In the genomic region with DNA sequence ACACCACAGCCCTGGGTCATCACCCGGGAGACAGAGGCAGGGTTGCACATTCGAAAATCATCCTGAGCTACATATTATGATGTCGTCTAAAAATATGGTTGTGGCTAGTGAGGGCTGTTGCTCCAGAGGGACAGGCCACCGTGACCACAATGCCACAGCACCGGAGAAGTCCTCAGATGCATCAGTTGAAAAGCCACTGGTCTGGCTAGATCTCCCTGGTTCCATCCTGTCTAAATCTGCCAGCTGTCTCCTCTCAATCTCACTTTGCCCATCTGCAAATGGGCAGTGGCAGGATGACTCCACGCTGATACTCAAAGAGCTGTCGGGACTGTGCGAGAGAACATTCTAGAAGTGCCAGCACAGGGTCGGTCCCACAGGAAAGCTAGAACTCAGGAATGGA, we compare ENCODE assay signal across 9 mouse cellular contexts. TPM values are rescaled to one million over a fixed set of nuclear protein-coding genes. Genes with fewer than 3 reads are reported as not detected.
A peak's percentile ranks its signal among the peaks of the same experiment; 100 is the strongest.
DNase-seq lines count a peak whose midpoint lies in the region; ATAC-seq lines count a peak whose summit lies in the region.
"Had no signal": no experiment of that assay in that cellular context is flagged by ENCODE, and none has a peak within 500 bp of the region (broad histone marks: within the 10 kb centered on the region; RNA-seq: fewer than 3 reads in every experiment).

No protein-coding gene starts in this region.

- H3K9me3 ChIP-seq in kidney, embryonic 15.5 days (replicated peaks), result no peaks in the 10 kb centered on the region
- no peaks in the 10 kb centered on the region for H3K9me3 ChIP-seq in embryonic facial prominence, embryonic 12.5 days
- no peaks in the 10 kb centered on the region for H3K9me3 ChIP-seq in limb, embryonic 15.5 days

- 66% methylated on average over 9 of the region's 9 CpGs for WGBS in kidney, embryonic 15.5 days
- 59% methylated on average over 9 of the region's 9 CpGs for WGBS in embryonic facial prominence, embryonic 12.5 days
- WGBS in limb, embryonic 15.5 days, result 32% methylated on average over 9 of the region's 9 CpGs

- peak overlapping the region; percentile 55 for H3K4me2 ChIP-seq in kidney, embryonic 15.5 days
- peak overlapping the region; percentile 75 for H3K4me2 ChIP-seq in embryonic facial prominence, embryonic 12.5 days (replicated peaks)
- H3K4me2 ChIP-seq in limb, embryonic 15.5 days, result peak overlapping the region; percentile 61

- no peak for ATAC-seq in kidney, embryonic 15.5 days (replicated peaks; ENCODE audit: low FRiP score)
- no peak for ATAC-seq in embryonic facial prominence, embryonic 12.5 days (ENCODE audit: insufficient number of reproducible peaks, insufficient read depth, low FRiP score, low TSS enrichment)
- no peak for ATAC-seq in limb, embryonic 15.5 days (ENCODE audit: insufficient number of reproducible peaks, low FRiP score, low TSS enrichment, low read depth)

- no peak overlapping the region for H3K9ac ChIP-seq in kidney, embryonic 15.5 days
- peak overlapping the region; percentile 34; the same call in 1 of the 2 replicates for H3K9ac ChIP-seq in embryonic facial prominence, embryonic 12.5 days
- H3K9ac ChIP-seq in limb, embryonic 15.5 days, result no peak overlapping the region

- H3K4me1 ChIP-seq in kidney, embryonic 15.5 days, result peaks cover 55% of the 10 kb centered on the region
- no peaks in the 10 kb centered on the region for H3K4me1 ChIP-seq in brown adipose tissue, adult 24 weeks (ENCODE audit: control insufficient read depth, insufficient read depth, insufficient read length, low read length)
- H3K4me1 ChIP-seq in embryonic facial prominence, embryonic 12.5 days, result peaks cover 44% of the 10 kb centered on the region
- H3K4me1 ChIP-seq in limb, embryonic 15.5 days, result peaks cover 70% of the 10 kb centered on the region

- no peak overlapping the region for H3K27ac ChIP-seq in kidney, embryonic 15.5 days
- no peak overlapping the region for H3K27ac ChIP-seq in brown adipose tissue, adult 24 weeks (replicated peaks; ENCODE audit: low read depth, low read length)
- peak overlapping the region; percentile 91 for H3K27ac ChIP-seq in embryonic facial prominence, embryonic 12.5 days
- H3K27ac ChIP-seq in limb, embryonic 15.5 days, result peak overlapping the region; percentile 92

- H3K4me3 ChIP-seq in kidney, embryonic 15.5 days (replicated peaks), result peak overlapping the region; percentile 48; the same call in 1 of the 2 replicates
- H3K4me3 ChIP-seq in brown adipose tissue, adult 24 weeks (ENCODE audit: insufficient read depth, low read depth, low read length), result peak overlapping the region; percentile 16; the same call in 1 of the 2 replicates
- peak overlapping the region; percentile 59 for H3K4me3 ChIP-seq in embryonic facial prominence, embryonic 12.5 days
- peak overlapping the region; percentile 56 for H3K4me3 ChIP-seq in limb, embryonic 15.5 days

- H3K27me3 ChIP-seq in kidney, embryonic 15.5 days, result peaks cover 4% of the 10 kb centered on the region; the same call in 1 of the 2 replicates
- no peaks in the 10 kb centered on the region for H3K27me3 ChIP-seq in embryonic facial prominence, embryonic 12.5 days
- no peaks in the 10 kb centered on the region for H3K27me3 ChIP-seq in limb, embryonic 15.5 days

- no peak for DNase-seq in kidney, postnatal 4 days
- no peak for DNase-seq in adrenal gland, adult 2 months
- no peak for DNase-seq in testis, postnatal 10 days (ENCODE audit: low spot score)
- DNase-seq: kidney, postnatal 36 days; right cerebral cortex, postnatal 14 days had no signal

- H3K36me3 ChIP-seq in kidney, embryonic 15.5 days, result peaks cover 5% of the 10 kb centered on the region; the same call in 1 of the 2 replicates
- peaks cover 22% of the 10 kb centered on the region for H3K36me3 ChIP-seq in embryonic facial prominence, embryonic 12.5 days
- peaks cover 22% of the 10 kb centered on the region for H3K36me3 ChIP-seq in limb, embryonic 15.5 days

RNA-seq across cellular contexts. Expression of a gene that starts 1.8 kb away (rescaled TPM):
- polyA plus RNA-seq in kidney, embryonic 15.5 days (2015; fragmentation: Nextera tagmentation; extraction: Ambion mirVana), result 50.4 and 52.1 TPM in 2 replicates
- 0.83 and 1.5 TPM in 2 replicates for polyA plus RNA-seq in brown adipose tissue, adult 24 weeks (2012; ENCODE audit: insufficient read depth, insufficient read length, missing spikeins)
- polyA plus RNA-seq in embryonic facial prominence, embryonic 12.5 days (2016; fragmentation: Nextera tagmentation; extraction: Ambion mirVana), result 116 and 118 TPM in 2 replicates
- 202 and 204 TPM in 2 replicates for polyA plus RNA-seq in limb, embryonic 15.5 days (2015; fragmentation: Nextera tagmentation; extraction: Ambion mirVana)
- 10 to 100 TPM; 10.1 to 19.8 TPM for total RNA-seq in adrenal gland, adult 2 months (2021)
- polyA plus RNA-seq in adrenal gland, adult 2 months (2012; rRNA removed), result 20.1 and 21.1 TPM in 2 replicates

RNA-seq across cellular contexts. Expression of a gene that starts 26.0 kb away (rescaled TPM):
- polyA plus RNA-seq in kidney, embryonic 15.5 days (2015; fragmentation: Nextera tagmentation; extraction: Ambion mirVana), result 104 and 112 TPM in 2 replicates
- polyA plus RNA-seq in brown adipose tissue, adult 24 weeks (2012; ENCODE audit: insufficient read depth, insufficient read length, missing spikeins), result 426 and 447 TPM in 2 replicates
- 109 and 111 TPM in 2 replicates for polyA plus RNA-seq in embryonic facial prominence, embryonic 12.5 days (2016; fragmentation: Nextera tagmentation; extraction: Ambion mirVana)
- polyA plus RNA-seq in limb, embryonic 15.5 days (2015; fragmentation: Nextera tagmentation; extraction: Ambion mirVana), result 91.0 and 99.0 TPM in 2 replicates
- 100 to 1,000 TPM; 657 to 936 TPM for total RNA-seq in adrenal gland, adult 2 months (2021)
- polyA plus RNA-seq in adrenal gland, adult 2 months (2012; rRNA removed), result 305 and 399 TPM in 2 replicates

RNA-seq across cellular contexts. Expression of a gene that starts 26.2 kb away (rescaled TPM):
- polyA plus RNA-seq in kidney, embryonic 15.5 days (2015; fragmentation: Nextera tagmentation; extraction: Ambion mirVana), result 57.6 and 59.2 TPM in 2 replicates
- 5.9 and 11.4 TPM in 2 replicates for polyA plus RNA-seq in brown adipose tissue, adult 24 weeks (2012; ENCODE audit: insufficient read depth, insufficient read length, missing spikeins)
- 87.8 and 88.3 TPM in 2 replicates for polyA plus RNA-seq in embryonic facial prominence, embryonic 12.5 days (2016; fragmentation: Nextera tagmentation; extraction: Ambion mirVana)
- 38.4 and 45.9 TPM in 2 replicates for polyA plus RNA-seq in limb, embryonic 15.5 days (2015; fragmentation: Nextera tagmentation; extraction: Ambion mirVana)
- total RNA-seq in adrenal gland, adult 2 months (2021), result 10 to 100 TPM; 26.3 to 29.8 TPM
- polyA plus RNA-seq in adrenal gland, adult 2 months (2012; rRNA removed), result 12.7 and 16.2 TPM in 2 replicates

RNA-seq across cellular contexts. Expression of a gene that starts 33.9 kb away (rescaled TPM):
- 1.5 and 2.2 TPM in 2 replicates for polyA plus RNA-seq in kidney, embryonic 15.5 days (2015; fragmentation: Nextera tagmentation; extraction: Ambion mirVana)
- polyA plus RNA-seq in brown adipose tissue, adult 24 weeks (2012; ENCODE audit: insufficient read depth, insufficient read length, missing spikeins), result 5.5 and 6.0 TPM in 2 replicates
- 1.5 and 1.9 TPM in 2 replicates for polyA plus RNA-seq in embryonic facial prominence, embryonic 12.5 days (2016; fragmentation: Nextera tagmentation; extraction: Ambion mirVana)
- polyA plus RNA-seq in limb, embryonic 15.5 days (2015; fragmentation: Nextera tagmentation; extraction: Ambion mirVana), result 5.5 and 8.3 TPM in 2 replicates
- total RNA-seq in adrenal gland, adult 2 months (2021), result 1 to 10 TPM; 5.1 to 6.5 TPM
- 16.3 and 18.0 TPM in 2 replicates for polyA plus RNA-seq in adrenal gland, adult 2 months (2012; rRNA removed)

Comparison
In these comparisons a context has a peak if more than half of its experiments do, and no peak if none do; other contexts are left out.
1. H3K27ac ChIP-seq: peak in embryonic facial prominence, embryonic 12.5 days (single experiment) and limb, embryonic 15.5 days (single experiment); none in kidney, embryonic 15.5 days (single experiment) and brown adipose tissue, adult 24 weeks (single experiment).
2. Peak in every context shown above with its lines, with median percentiles within 50 percentile points of each other: H3K4me2 ChIP-seq and H3K4me3 ChIP-seq.